Mouse (Mus musculus) C2C12 (cell line): Measurements from ENCODE around the gene Ncapd3.

Source experiments
- CTCF ChIP-seq: IDR thresholded peaks from one replicate; pipeline ENCODE4 v1.5.1; 2011; ENCODE audit not compliant: control insufficient read depth, insufficient read depth, insufficient read length
- MAX ChIP-seq: IDR thresholded peaks from one replicate; pipeline ENCODE4 v1.6.1; 2011; ENCODE audit warnings: mild to moderate bottlenecking, control low read depth
- MYOD1 ChIP-seq: IDR thresholded peaks from one replicate; pipeline ENCODE4 v1.6.1; 2011; ENCODE audit warnings: low read depth; ENCODE audit not compliant: control insufficient read depth, insufficient read length
- MYOG ChIP-seq: IDR thresholded peaks from one replicate; pipeline ENCODE4 v1.6.1; 2011; ENCODE audit not compliant: control insufficient read depth, insufficient read length; ENCODE audit errors: extremely low read depth
- USF1 ChIP-seq: IDR thresholded peaks from one replicate; pipeline ENCODE4 v1.6.1; 2011; ENCODE audit warnings: low read depth, mild to moderate bottlenecking, control low read depth, moderate library complexity

GRCm38 (mm10) chr9:27029828-27030762, at the start of gene Ncapd3, which contains the start of gene Vps26b:
- no peak for TF ChIP-seq MYOD1
- no peak for TF ChIP-seq CTCF
- TF ChIP-seq USF1, result no peak
- TF ChIP-seq MAX, result no peak
- TF ChIP-seq MYOG, result no peak
